Mouse (Mus musculus): Measurements from ENCODE around the gene Fndc3a.
A peak's percentile ranks its signal among the peaks of the same experiment; 100 is the strongest.

The Fndc3a gene

GRCm38 (mm10) chr14:72532028-72532917, 177.5 kb downstream of the Fndc3a start:
- no peak for DNase-seq

GRCm38 (mm10) chr14:72527126-72527525, 182.7 kb downstream of the Fndc3a start:
- no peak for DNase-seq

- no peak for DNase-seq
Observed at GRCm38 (mm10) chr14:72519561-72519960, 190.2 kb downstream of the Fndc3a start.

GRCm38 (mm10) chr14:72518786-72519185, 191.0 kb downstream of the Fndc3a start:
- DNase-seq = no peak

GRCm38 (mm10) chr14:72516376-72516775, 193.4 kb downstream of the Fndc3a start:
- peak; percentile 62 for DNase-seq

- no peak for DNase-seq
Observed at GRCm38 (mm10) chr14:72506723-72507420, 202.9 kb downstream of the Fndc3a start.

GRCm38 (mm10) chr14:72506018-72506722, 203.6 kb downstream of the Fndc3a start:
- peak; percentile 38 for DNase-seq

- DNase-seq = peak; percentile 10
Observed at GRCm38 (mm10) chr14:72504985-72505384, 204.8 kb downstream of the Fndc3a start.

GRCm38 (mm10) chr14:72503241-72503640, 206.6 kb downstream of the Fndc3a start:
- DNase-seq = no peak

- no peak for DNase-seq
Observed at GRCm38 (mm10) chr14:72493775-72494174, 216.0 kb downstream of the Fndc3a start.

GRCm38 (mm10) chr14:72491738-72492137, 218.1 kb downstream of the Fndc3a start, which contains the start of gene Gm9195:
Gene Gm9195 (minus strand): TSS chr14:72491838.
- DNase-seq = no peak

- DNase-seq = no peak
Observed at GRCm38 (mm10) chr14:72490367-72490766, 219.4 kb downstream of the Fndc3a start.
